Mouse (Mus musculus): ENCODE results near the gene Uroc1. TPM values are rescaled to one million over a fixed set of nuclear protein-coding genes. Genes with fewer than 3 reads are reported as not detected.

Gene Uroc1
- total RNA-seq, 2 experiments from 2014 or later, result not detected

DNA sequence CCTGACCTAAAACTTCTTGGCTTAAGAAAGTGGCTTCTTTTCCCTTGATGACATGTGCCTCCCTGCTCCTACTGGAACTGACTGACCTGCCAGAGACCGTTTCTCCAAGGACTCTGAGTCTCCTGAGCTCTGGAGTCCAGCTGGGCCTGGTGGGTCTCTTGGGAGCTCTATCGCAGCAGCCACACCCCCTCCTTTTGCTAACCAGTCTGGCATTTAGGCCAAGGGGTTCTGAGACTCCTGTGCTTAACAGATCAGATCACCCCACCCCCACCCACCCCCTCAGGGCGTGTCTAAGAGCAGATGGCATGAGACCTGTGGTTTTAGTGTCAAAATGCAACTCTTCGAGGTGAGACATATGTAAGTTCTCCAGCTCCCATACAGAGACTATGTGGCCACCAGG is 11.3 kb upstream of the Uroc1 start:
- intact Hi-C loops (cut with DNase I), result no loop called here
- TF ChIP-seq CTCF (IDR thresholded peaks at IDR 0.05), result no peak
- no peak overlapping the region for H3K27ac ChIP-seq
- DNase-seq (ENCODE audit: extremely low spot score in 1 of 2, low spot score in 2 of 2), result no peak
- no peak overlapping the region for H3K4me3 ChIP-seq

DNA sequence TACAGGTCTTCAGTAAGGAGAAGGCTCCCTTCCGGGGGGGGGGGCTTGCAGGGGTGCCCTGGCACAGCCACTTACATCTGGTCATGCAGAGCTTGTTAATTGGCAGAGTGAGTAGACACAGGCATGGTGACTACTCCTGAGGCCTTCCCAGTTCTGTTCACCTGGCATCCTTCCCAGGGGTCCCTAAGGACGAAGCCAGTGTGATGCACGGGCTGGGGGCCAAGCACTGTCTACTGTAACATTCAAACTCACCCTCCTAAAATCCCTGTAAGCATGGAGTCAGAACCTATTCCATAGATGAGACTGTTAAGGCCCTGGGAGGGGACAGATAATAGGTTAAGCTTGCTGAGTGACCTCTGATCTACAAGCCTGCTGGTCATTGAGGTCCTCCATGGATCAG is 9.1 kb upstream of the Uroc1 start:
- Histone ChIP-seq H3K27ac (no peak overlapping the region), H3K4me3 (no peak overlapping the region)
- no peak for DNase-seq (ENCODE audit: extremely low spot score in 1 of 2, low spot score in 2 of 2)
- intact Hi-C loops (cut with DNase I), result no loop called here
- no peak for TF ChIP-seq CTCF (IDR thresholded peaks at IDR 0.05)

DNA sequence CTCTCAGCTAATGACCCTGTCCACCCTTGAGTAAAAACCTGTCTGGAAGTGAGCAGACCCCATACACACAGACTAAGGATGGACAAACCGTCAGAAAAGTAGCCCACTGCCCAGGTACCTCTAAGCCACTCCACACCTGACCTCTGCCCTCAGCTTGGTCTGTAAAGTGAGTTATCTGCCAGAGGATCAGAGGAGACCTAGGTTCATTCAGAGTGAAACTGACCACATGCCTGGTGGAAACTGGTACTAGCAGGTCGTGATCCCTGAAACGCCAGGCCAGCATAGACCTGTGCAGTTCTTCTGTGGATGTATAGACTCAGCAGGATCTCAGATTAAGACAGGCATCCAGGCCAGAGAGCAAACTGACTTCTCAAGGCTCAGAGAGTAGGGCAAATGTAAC is 8.6 kb upstream of the Uroc1 start:
- DNase-seq (ENCODE audit: extremely low spot score in 1 of 2, low spot score in 2 of 2), result no peak
- Histone ChIP-seq H3K27ac (no peak overlapping the region), H3K4me3 (no peak overlapping the region)
- TF ChIP-seq CTCF (IDR thresholded peaks at IDR 0.05), result no peak
- intact Hi-C loops (cut with DNase I), result no loop called here

DNA sequence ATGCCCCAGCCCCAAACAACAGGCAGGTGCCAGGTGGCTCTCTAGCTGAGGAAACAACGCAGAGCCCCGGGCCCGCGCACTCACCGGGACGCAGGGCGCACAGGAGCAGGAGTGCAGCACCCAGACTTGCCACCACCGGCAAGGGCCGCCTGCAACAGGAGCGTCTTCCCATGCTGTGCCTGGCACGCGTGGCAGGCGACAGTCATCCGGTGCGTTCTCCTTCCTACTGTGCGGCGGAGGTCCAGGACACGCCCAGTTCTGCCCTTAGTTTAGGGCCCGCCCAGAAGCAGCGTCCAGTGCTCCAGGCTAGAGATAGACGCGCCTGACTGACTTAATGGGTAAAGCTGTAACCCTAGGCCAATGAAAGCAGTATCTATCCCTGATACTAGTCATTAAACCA is 8.1 kb upstream of the Uroc1 start, which contains the start of gene Chst13:
TSS of gene Chst13 (minus strand) at position 195 of the 400 bp plus-strand sequence.
- DNase-seq (ENCODE audit: extremely low spot score in 1 of 2, low spot score in 2 of 2), result no peak
- intact Hi-C loops (cut with DNase I), result no loop called here
- TF ChIP-seq CTCF (IDR thresholded peaks at IDR 0.05), result no peak
- H3K4me3 ChIP-seq, result no peak within 1 kb of the TSS
- no peak within 1 kb of the TSS for H3K27ac ChIP-seq

DNA sequence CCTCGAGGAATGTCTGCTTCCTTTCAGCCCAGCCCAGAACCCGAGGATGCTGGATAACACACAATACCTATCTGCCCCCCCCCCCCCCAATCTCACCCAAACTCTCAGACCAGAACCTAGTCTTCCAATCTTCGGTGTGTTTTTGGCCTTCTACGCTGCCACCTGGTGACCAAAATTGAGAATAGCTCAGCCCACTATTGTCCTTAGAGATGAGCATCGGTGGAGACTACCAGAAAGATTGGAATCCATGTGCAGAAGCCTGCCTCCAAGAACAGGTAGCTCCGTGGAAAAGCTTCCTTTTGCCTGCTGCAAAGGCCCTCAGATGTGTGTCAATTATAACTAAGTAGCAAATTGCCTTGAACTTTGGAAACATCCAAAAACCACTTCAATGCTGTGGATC is 5.4 kb upstream of the Uroc1 start:
- peak; percentile 28 to 34 for DNase-seq (ENCODE audit: extremely low spot score in 1 of 2, low spot score in 2 of 2)
- TF ChIP-seq CTCF (IDR thresholded peaks at IDR 0.05), result peak; percentile 54
- Histone ChIP-seq H3K27ac (no peak overlapping the region), H3K4me3 (no peak overlapping the region)
- intact Hi-C loops (cut with DNase I), result loop anchor here (1.0 kb wide), 1 partner anchor 647 kb away; no protein-coding TSS in a partner anchor

DNA sequence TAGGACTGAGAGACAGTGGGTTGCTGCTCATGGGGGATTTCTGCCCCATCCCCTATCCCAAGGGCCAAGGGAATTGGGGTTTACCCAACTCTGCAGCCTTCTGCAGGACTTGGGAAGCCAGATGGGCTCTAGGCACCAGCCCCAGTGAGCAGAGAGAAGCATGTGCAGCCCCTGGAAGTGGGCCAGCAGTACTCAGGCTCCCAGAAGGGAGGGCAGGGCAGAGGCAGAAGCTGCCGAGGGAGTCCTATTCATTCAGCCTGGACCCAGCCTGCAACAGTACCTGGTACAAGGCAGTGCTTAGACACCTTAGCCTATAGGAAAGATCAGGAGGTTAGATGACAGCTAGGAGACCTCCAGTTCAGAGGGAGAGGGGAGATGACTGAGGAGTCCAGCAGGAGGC is 3.1 kb upstream of the Uroc1 start:
- Histone ChIP-seq H3K4me3 (no peak overlapping the region), H3K27ac (no peak overlapping the region)
- intact Hi-C loops (cut with DNase I), result no loop called here
- no peak for TF ChIP-seq CTCF (IDR thresholded peaks at IDR 0.05)
- peak; percentile 23 to 28 for DNase-seq (ENCODE audit: extremely low spot score in 1 of 2, low spot score in 2 of 2)

DNA sequence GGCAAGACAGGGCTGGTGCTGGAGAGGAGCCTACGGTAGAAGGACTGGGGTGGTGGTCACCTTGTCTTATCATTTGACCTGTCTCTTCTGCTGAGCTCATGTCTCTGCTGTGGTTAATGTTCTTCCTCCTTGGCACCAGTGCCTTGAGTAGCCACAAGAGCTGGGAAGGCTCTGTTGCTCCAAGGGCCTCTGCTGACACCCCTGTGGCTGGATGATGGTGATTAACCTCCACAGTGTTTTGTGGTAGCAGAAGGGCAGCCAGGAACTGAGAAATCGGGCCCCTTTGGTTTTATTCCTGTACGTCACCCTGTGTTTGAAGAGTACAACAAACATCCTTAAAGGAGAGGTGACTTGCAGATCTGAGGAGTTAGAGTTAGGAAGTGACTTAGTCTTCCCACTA is 1.2 kb downstream of the Uroc1 start:
- no peak overlapping the region for H3K27ac ChIP-seq
- intact Hi-C loops (cut with DNase I), result no loop called here
- no peak for DNase-seq (ENCODE audit: extremely low spot score in 1 of 2, low spot score in 2 of 2)
- H3K4me3 ChIP-seq, result no peak overlapping the region
- no peak for TF ChIP-seq CTCF (IDR thresholded peaks at IDR 0.05)

DNA sequence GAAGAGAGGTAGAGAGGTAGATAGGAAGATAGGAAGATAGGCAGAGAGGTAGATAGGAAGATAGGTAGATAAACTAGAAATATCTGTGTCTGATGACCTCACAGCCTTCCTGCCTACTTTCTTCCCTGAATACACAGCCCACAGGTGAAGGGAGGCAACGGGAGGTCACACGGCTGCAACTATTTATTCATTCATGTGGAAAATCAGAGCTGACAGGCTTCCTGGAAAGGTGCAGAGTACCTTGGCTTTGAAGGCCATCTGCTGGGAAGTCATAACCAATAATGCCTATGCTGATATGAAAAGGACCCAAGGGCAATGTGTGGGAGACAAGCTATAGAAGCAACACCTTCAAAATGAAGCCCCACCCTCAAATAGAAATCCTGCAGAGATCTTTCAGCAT is 9.3 kb downstream of the Uroc1 start:
- no peak for TF ChIP-seq CTCF (IDR thresholded peaks at IDR 0.05)
- Histone ChIP-seq H3K27ac (no peak overlapping the region), H3K4me3 (no peak overlapping the region)
- intact Hi-C loops (cut with DNase I), result no loop called here
- DNase-seq (ENCODE audit: extremely low spot score in 1 of 2, low spot score in 2 of 2), result no peak

DNA sequence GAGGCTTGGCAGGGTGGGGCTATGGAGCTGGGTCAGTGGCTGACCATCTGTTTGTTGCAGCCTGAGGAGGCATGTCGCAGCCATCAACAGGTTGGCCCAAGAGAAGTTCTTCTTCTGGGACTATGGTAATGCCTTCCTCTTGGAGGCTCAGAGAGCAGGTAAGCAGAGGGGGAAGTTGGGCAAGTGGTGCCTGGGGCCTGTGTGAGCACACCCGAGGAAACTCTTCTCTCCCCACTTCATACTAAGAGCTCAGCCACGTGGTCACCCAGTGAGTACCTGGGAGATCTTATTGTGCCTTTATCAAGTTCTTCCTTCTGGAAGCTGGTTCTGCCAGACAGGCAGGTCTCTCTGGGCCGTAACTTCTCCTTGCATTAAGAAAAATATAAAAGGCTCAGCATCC is 14.1 kb downstream of the Uroc1 start:
- H3K27ac ChIP-seq, result no peak overlapping the region
- H3K4me3 ChIP-seq, result no peak overlapping the region
- no peak for DNase-seq (ENCODE audit: extremely low spot score in 1 of 2, low spot score in 2 of 2)
- no peak for TF ChIP-seq CTCF (IDR thresholded peaks at IDR 0.05)
- intact Hi-C loops (cut with DNase I), result no loop called here

DNA sequence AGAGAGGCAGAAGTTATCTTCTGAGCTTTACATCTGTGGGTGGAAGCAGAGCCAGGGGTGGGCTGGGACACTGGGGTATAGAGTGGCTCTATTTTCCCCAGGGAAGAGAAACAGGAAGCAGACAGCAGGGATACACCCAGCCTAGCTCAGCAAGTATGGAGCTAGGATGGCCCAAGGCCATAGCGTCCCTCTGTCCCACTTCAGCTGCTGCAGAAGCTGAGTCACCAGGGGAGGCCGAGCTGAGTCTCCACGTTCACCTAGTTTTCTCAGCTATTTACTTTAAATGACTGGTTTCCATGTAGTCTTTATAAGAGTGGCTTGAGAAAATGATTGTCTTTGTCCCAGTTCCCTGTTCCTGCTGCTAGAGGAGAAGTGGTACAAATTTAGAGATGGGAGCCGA is 15.4 kb downstream of the Uroc1 start:
- intact Hi-C loops (cut with DNase I), result no loop called here
- TF ChIP-seq CTCF (IDR thresholded peaks at IDR 0.05), result no peak
- no peak overlapping the region for H3K27ac ChIP-seq
- no peak for DNase-seq (ENCODE audit: extremely low spot score in 1 of 2, low spot score in 2 of 2)
- H3K4me3 ChIP-seq, result no peak overlapping the region

DNA sequence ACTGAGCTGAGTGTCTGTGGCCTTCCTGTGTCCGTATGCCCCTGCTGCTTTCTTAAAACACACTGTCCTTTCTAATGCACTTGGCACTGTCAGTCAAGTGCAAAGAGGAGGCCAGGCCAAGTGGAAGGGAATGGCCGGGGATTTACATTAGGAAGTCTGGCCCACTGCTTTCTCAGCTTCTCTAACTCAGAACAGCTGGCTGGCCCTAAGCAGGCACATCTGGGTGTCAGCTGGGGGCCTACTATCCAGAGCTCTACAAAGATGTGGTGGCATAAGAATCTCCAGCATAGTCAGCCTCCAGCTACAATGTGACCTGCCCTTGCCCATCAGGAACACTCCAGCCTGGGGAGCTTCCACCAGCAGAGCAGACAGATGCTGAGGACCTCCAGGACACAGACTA is 16.9 kb downstream of the Uroc1 start:
- intact Hi-C loops (cut with DNase I), result no loop called here
- Histone ChIP-seq H3K4me3 (no peak overlapping the region), H3K27ac (no peak overlapping the region)
- DNase-seq (ENCODE audit: extremely low spot score in 1 of 2, low spot score in 2 of 2), result no peak
- no peak for TF ChIP-seq CTCF (IDR thresholded peaks at IDR 0.05)

DNA sequence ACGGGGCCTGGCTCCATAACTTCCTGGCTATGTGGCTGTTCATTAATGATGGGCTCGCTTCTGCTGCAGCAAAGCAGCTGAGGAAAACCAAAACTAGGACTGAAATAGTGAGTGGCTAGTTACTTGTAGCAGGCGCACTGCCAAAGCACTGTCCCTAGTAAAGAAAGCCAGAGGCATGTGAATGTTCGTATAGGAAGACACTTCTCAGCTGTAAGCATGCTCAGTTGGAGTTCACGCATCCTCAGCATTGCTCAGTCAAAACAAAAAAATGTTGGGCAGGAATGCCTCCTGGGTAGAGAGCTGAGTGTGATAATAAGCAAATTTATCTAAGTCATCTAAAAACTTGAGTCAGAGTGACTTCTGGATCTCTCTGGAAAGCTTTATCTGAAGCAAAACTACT is 25.1 kb downstream of the Uroc1 start:
- no peak overlapping the region for H3K4me3 ChIP-seq
- intact Hi-C loops (cut with DNase I), result no loop called here
- no peak for DNase-seq (ENCODE audit: extremely low spot score in 1 of 2, low spot score in 2 of 2)
- H3K27ac ChIP-seq, result no peak overlapping the region
- no peak for TF ChIP-seq CTCF (IDR thresholded peaks at IDR 0.05)

DNA sequence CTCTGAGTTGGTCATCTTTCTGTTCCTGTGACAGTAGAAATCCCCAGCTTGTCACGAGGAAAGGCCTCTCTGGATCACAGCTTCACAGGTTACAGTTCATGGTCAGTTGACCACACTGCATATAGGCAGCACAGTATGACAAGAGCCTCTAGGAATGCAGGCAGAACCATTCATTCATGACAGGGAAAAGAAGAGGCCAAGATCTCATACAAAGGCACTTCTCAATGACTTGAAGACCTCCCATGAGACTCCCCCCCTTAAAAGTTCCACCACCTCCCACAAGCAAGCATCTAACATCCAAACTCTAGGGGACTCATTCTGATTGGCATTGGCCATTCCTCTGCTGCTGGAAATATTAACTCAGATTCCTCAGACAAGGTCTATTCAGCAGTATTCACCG is 26.4 kb downstream of the Uroc1 start:
- H3K27ac ChIP-seq, result no peak overlapping the region
- DNase-seq (ENCODE audit: extremely low spot score in 1 of 2, low spot score in 2 of 2), result no peak
- no peak for TF ChIP-seq CTCF (IDR thresholded peaks at IDR 0.05)
- no peak overlapping the region for H3K4me3 ChIP-seq
- intact Hi-C loops (cut with DNase I), result no loop called here
